Mouse (Mus musculus): Measurements from ENCODE around the gene Itih5.

Gene Itih5

GRCm38 (mm10) chr2:10153201-10154075 is at the start of gene Itih5:
Itih5 (plus strand) TSS chr2:10153571.
- Histone ChIP-seq H3K27me3 (ENCODE audit: insufficient read depth, low read length) (peaks cover 16% of the 10 kb centered on the region), H3K36me3 (ENCODE audit: insufficient read depth, low read length) (no peaks in the 10 kb centered on the region), H3K4me1 (replicated peaks; ENCODE audit: low read depth, low read length) (peaks cover 22% of the 10 kb centered on the region), H3K4me3 (replicated peaks; ENCODE audit: low read length) (peak within 1 kb of the TSS; percentile 77), H3K9me3 (ENCODE audit: low read length) (no peaks in the 10 kb centered on the region)
- TF ChIP-seq POU5F1 (IDR thresholded peaks at IDR 0.05; ENCODE audit: borderline replicate concordance, low read length) (no peak), NANOG (IDR thresholded peaks at IDR 0.05; ENCODE audit: borderline replicate concordance, low read length) (no peak), CTCF (conservative IDR thresholded peaks at IDR 0.05; ENCODE audit: low read length) (no peak)

- no peak overlapping the region for H3K4me3 ChIP-seq (replicated peaks; ENCODE audit: low read length)
- 0 out of 2 replicates have a peak, but pooled peaks cover 6% of the 10 kb centered on the region for H3K27me3 ChIP-seq (ENCODE audit: insufficient read depth, low read length)
- H3K4me1 ChIP-seq (replicated peaks; ENCODE audit: low read depth, low read length) = peaks cover 5% of the 10 kb centered on the region; the same call in 1 of the 2 replicates
- no peaks in the 10 kb centered on the region for H3K9me3 ChIP-seq (ENCODE audit: low read length)
- H3K36me3 ChIP-seq (ENCODE audit: insufficient read depth, low read length) = no peaks in the 10 kb centered on the region
- TF ChIP-seq NANOG (IDR thresholded peaks at IDR 0.05; ENCODE audit: borderline replicate concordance, low read length) = no peak
- TF ChIP-seq POU5F1 (IDR thresholded peaks at IDR 0.05; ENCODE audit: borderline replicate concordance, low read length) = no peak
Observed at GRCm38 (mm10) chr2:10108535-10109189, 44.7 kb upstream of the Itih5 start.

DNA sequence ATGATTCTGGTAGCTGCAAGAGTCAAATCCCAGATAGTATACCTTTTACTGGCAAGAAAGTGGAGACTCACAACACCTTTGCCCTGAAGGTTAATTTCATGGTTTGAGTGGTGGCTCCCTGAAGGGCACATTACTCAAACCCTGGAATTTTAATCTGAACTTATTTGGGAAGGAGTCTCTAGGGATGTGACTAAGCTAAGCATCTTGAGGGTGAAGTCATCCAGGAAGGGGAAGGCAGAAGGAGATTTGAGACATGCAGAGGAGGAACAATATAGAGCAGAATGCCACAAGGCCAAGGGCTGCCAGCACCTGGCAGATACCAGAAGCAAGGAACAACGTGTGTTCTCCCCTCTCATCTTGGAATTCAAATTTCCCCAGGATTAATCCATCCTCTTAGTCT is 34.6 kb upstream of the Itih5 start:
- Histone ChIP-seq H3K27me3 (ENCODE audit: insufficient read depth, low read length) (no peaks in the 10 kb centered on the region), H3K4me3 (replicated peaks; ENCODE audit: low read length) (no peak overlapping the region), H3K36me3 (ENCODE audit: insufficient read depth, low read length) (no peaks in the 10 kb centered on the region), H3K9me3 (ENCODE audit: low read length) (no peaks in the 10 kb centered on the region), H3K4me1 (replicated peaks; ENCODE audit: low read depth, low read length) (no peaks in the 10 kb centered on the region)
- TF ChIP-seq NANOG (IDR thresholded peaks at IDR 0.05; ENCODE audit: borderline replicate concordance, low read length) (no peak), POU5F1 (IDR thresholded peaks at IDR 0.05; ENCODE audit: borderline replicate concordance, low read length) (no peak), CTCF (conservative IDR thresholded peaks at IDR 0.05; ENCODE audit: low read length) (no peak)

DNA sequence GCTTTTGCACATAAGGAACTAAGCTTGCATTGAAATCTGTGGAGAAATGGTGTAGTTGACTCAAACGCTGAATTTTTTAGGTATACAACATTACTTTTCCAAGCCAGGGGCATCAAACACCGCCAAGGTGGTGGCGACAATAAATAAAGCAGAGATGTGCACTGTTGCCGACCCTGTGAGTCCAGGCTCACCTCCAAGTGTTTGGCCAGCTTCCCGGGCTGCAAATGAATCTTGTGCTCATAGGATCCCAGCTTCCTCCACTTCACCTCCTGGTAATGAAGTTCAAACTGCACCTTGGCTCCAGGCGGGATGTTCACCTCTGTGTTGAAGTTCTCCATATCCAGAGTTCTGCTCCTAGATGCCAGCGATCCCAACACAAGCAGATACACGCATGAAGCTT is 34.1 kb upstream of the Itih5 start:
- Histone ChIP-seq H3K9me3 (ENCODE audit: low read length) (no peaks in the 10 kb centered on the region), H3K4me3 (replicated peaks; ENCODE audit: low read length) (no peak overlapping the region), H3K36me3 (ENCODE audit: insufficient read depth, low read length) (no peaks in the 10 kb centered on the region), H3K27me3 (ENCODE audit: insufficient read depth, low read length) (no peaks in the 10 kb centered on the region), H3K4me1 (replicated peaks; ENCODE audit: low read depth, low read length) (no peaks in the 10 kb centered on the region)
- TF ChIP-seq POU5F1 (IDR thresholded peaks at IDR 0.05; ENCODE audit: borderline replicate concordance, low read length) (no peak), CTCF (conservative IDR thresholded peaks at IDR 0.05; ENCODE audit: low read length) (no peak), NANOG (IDR thresholded peaks at IDR 0.05; ENCODE audit: borderline replicate concordance, low read length) (no peak)

- Histone ChIP-seq H3K4me1 (replicated peaks; ENCODE audit: low read depth, low read length) (no peaks in the 10 kb centered on the region), H3K36me3 (ENCODE audit: insufficient read depth, low read length) (no peaks in the 10 kb centered on the region), H3K4me3 (replicated peaks; ENCODE audit: low read length) (no peak overlapping the region), H3K27me3 (ENCODE audit: insufficient read depth, low read length) (no peaks in the 10 kb centered on the region), H3K9me3 (ENCODE audit: low read length) (no peaks in the 10 kb centered on the region)
- TF ChIP-seq POU5F1 (IDR thresholded peaks at IDR 0.05; ENCODE audit: borderline replicate concordance, low read length) (no peak), CTCF (conservative IDR thresholded peaks at IDR 0.05; ENCODE audit: low read length) (no peak), NANOG (IDR thresholded peaks at IDR 0.05; ENCODE audit: borderline replicate concordance, low read length) (no peak)
Observed at GRCm38 (mm10) chr2:10121826-10122225, 31.5 kb upstream of the Itih5 start.

- TF ChIP-seq POU5F1 (IDR thresholded peaks at IDR 0.05; ENCODE audit: borderline replicate concordance, low read length) (no peak), CTCF (conservative IDR thresholded peaks at IDR 0.05; ENCODE audit: low read length) (no peak), NANOG (IDR thresholded peaks at IDR 0.05; ENCODE audit: borderline replicate concordance, low read length) (no peak)
- Histone ChIP-seq H3K27me3 (ENCODE audit: insufficient read depth, low read length) (0 out of 2 replicates have a peak, but pooled peaks cover 3% of the 10 kb centered on the region), H3K4me1 (replicated peaks; ENCODE audit: low read depth, low read length) (no peaks in the 10 kb centered on the region), H3K9me3 (ENCODE audit: low read length) (no peaks in the 10 kb centered on the region), H3K4me3 (replicated peaks; ENCODE audit: low read length) (no peak overlapping the region), H3K36me3 (ENCODE audit: insufficient read depth, low read length) (no peaks in the 10 kb centered on the region)
Observed at GRCm38 (mm10) chr2:10126122-10126521, 27.2 kb upstream of the Itih5 start.

- Histone ChIP-seq H3K36me3 (ENCODE audit: insufficient read depth, low read length) (no peaks in the 10 kb centered on the region), H3K4me1 (replicated peaks; ENCODE audit: low read depth, low read length) (no peaks in the 10 kb centered on the region), H3K4me3 (replicated peaks; ENCODE audit: low read length) (no peak overlapping the region), H3K9me3 (ENCODE audit: low read length) (no peaks in the 10 kb centered on the region), H3K27me3 (ENCODE audit: insufficient read depth, low read length) (0 out of 2 replicates have a peak, but pooled peaks cover 3% of the 10 kb centered on the region)
- TF ChIP-seq CTCF (conservative IDR thresholded peaks at IDR 0.05; ENCODE audit: low read length) (no peak), NANOG (IDR thresholded peaks at IDR 0.05; ENCODE audit: borderline replicate concordance, low read length) (no peak), POU5F1 (IDR thresholded peaks at IDR 0.05; ENCODE audit: borderline replicate concordance, low read length) (no peak)
Observed at GRCm38 (mm10) chr2:10127471-10127870, 25.9 kb upstream of the Itih5 start.

- no peak overlapping the region for H3K4me3 ChIP-seq (replicated peaks; ENCODE audit: low read length)
- no peaks in the 10 kb centered on the region for H3K4me1 ChIP-seq (replicated peaks; ENCODE audit: low read depth, low read length)
- 0 out of 2 replicates have a peak, but pooled peaks cover 3% of the 10 kb centered on the region for H3K27me3 ChIP-seq (ENCODE audit: insufficient read depth, low read length)
- no peaks in the 10 kb centered on the region for H3K9me3 ChIP-seq (ENCODE audit: low read length)
- H3K36me3 ChIP-seq (ENCODE audit: insufficient read depth, low read length) = no peaks in the 10 kb centered on the region
- TF ChIP-seq CTCF (conservative IDR thresholded peaks at IDR 0.05; ENCODE audit: low read length) (no peak), NANOG (IDR thresholded peaks at IDR 0.05; ENCODE audit: borderline replicate concordance, low read length) (no peak), POU5F1 (IDR thresholded peaks at IDR 0.05; ENCODE audit: borderline replicate concordance, low read length) (no peak)
Observed at GRCm38 (mm10) chr2:10128571-10128970, 24.8 kb upstream of the Itih5 start.
